Mouse (Mus musculus) thymus, postnatal 10 days (tissue): ENCODE results near the gene Tmem19.

Experiments
- DNase-seq, 2 experiments: peaks; one replicate each; pipeline ENCODE4 v3.0.0; 2021; ENCODE audit warnings: low spot score in 2 of 2

Tmem19 gene

DNA sequence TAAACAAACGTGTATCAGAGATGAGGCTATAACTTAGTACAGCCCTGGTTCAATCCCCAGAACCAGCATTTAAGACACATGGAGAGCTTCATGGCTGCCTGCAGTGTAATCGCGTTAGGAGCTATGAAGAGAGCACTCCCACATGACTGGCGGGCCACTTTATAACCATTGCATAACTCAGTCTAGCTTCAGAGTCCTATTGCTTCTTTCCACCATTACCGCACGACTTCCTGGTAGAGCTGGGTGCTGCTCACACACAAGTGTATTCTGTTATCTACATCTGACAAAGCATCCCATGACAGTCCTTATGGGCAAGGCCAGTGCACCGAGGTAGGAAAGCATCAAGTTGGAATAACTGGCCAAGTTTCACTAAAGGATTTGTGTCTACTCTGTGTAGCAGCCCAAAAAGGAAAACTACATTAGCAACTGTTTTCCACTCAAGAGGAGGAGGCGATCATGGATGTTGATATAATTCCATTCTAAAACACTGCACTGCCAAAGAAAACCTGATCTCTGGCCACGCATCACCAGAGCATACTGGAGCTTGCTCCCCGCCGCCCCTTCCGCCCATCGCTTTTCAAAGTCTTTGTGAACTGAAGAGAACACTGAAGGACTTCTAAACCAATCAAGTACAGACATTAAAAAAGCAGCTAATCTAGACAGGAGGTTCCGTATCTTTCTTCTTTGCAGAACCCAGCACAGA is 50.9 kb downstream of the Tmem19 start:
- no peak for DNase-seq

DNA sequence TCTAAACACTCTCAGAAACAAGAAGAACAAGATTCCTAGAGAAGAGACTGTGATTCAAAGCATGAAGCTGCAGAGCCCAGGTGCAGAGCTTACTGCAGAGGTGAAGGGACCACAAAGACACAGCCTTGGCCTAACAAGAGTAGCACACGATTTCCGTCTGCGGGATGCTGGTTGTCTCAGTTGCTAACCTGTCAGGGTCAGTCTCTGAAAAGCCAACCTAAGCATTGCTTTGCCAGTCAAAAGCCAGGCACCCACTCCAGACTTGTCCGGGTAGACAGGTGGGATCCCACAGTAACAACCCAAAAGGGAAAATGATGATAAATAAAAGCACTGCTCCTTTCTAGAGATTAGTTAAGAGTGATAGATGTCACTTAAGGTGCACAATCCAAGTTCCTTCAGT is 53.1 kb downstream of the Tmem19 start:
- DNase-seq = no peak

DNA sequence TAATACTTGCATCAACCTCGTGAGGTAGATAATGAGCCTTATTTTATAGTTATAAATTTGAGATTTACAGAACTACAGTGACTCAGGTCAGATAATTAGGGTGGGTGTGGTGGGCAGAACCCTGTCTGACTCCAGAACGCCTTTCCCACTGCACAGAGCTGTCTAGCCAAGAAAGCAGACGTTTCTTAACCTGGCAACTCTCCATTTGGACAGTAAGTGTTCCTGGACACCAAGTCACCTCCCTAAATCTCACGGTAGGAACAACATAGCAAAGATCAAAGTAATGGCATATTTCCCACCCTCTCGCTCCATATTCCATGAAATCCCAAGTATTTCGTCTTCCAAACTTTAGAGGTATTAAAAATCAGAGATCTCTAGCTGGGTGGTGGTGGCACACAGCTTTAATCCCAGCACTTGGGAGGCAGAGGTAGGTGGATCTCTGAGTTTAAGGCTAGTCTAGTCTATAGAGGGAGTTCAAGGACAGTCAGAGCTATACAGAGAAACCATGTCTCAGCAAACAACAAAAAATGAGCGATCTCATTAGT is 54.9 kb downstream of the Tmem19 start:
- DNase-seq = no peak

DNA sequence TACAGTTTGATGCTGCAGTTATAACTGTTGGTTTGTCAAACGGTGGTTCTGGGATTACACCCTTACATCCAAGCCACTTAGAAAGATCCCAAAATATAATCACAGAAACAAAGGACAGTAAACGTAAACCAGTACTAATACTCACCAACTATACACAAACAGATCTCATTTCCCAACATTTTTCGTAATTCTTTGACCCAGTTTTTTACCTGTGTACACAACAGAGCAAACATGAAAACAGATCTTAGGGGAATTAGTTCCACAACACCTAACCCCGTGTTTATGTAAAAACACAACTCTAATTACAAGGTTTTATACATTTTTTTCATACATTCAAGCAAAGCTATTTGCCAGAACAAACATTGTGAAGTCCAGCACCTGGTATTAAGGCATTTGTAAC is 63.6 kb downstream of the Tmem19 start:
- no peak for DNase-seq

DNA sequence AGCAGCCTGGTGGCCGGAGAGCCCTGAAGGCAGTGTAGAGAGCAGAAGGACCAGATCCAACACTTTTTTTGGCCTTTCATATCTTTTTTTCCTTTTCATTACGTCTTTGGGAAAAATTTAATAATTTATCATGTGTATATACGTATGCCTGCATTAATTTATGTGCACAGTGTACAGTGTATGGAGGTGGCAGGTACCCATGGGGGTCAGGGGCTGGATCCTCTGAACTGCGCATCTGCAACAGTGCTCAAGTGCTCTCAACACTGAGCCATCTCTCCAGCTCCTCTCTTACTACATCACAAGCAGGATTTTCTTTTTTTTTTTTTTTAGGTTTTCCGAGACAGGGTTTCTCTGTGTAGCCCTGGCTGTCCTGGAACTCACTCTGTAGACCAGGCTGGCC is 64.7 kb downstream of the Tmem19 start:
- no peak for DNase-seq

DNA sequence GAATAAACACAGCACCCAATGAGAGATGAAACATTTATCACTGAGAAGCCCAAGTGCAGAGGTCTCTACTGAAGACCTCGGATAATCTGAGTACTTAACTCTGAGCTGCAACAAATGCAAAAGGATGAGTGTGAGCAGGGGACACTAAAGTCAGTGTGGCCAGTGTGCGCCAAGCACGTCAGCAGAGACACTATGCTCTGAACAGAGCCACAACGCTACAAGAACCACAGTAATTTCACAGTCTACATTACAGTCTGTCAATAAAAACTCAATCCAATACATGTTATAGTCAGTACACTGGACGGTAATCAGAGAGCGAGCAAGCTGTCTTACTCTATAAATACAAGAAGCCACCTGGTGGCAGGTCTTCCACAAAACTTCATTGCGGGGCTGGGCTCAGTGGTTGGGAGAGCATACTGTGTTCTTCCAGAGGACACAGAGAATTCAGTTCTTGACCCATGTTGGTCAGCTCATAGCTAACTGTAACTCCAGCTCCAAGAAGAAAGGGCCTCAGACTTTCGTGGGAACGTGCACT is 65.8 kb downstream of the Tmem19 start:
- no peak for DNase-seq

DNA sequence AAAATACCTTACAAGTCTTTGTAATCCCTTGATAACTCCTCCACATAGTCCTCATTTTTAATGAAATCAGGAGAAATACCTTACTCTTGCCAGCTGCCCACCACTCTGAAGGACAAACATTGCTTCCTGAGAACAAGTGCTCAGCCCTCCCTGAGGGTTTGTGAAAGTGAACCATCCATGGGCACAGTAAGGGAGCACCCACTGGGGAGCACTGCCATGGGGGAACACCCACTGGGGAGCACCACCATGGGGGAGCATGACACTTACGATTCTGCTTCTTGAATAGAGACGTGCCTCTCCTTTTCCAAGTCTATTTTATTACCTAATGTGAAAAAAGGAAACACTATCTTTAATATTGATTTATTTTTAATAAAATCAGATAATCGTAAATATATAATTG is 67.1 kb downstream of the Tmem19 start:
- DNase-seq = no peak

DNA sequence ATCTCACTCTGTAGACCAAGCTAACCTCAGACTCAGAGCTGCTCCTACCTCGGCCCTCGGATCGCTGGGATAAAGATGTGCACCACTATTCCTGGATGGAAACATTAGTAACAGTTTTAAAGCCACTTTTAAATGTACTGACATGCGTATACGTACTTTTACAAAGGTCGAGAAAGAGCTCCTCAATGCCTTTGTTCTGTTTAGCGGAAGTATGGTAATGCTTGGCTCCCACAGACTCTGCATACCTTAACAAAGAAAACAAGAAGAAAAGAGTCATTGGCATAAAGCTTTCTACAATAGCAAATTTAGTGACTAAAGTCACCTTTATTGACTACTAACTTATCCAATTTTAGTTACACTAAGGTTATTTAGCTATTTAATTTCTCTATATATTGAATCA is 67.6 kb downstream of the Tmem19 start:
- no peak for DNase-seq

DNA sequence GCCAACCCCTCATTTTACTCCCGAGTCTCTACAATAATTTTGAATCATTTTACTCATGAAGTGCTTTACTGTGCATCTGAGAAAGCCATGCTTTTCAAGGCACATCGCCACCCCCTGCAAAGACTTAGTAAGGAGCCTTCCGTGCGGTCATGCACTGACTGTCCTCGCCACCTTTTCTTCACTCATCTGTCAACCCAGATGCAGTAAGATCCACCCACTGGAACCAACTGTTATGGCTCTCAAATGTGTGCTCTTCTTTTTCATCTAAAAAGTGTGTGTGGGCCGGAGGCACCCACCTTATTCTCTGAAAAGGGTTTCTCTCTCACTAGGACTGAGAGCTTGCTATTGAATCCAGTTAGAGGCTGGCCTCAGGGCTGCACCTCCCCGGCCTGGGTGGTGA is 68.4 kb downstream of the Tmem19 start:
- DNase-seq = no peak

DNA sequence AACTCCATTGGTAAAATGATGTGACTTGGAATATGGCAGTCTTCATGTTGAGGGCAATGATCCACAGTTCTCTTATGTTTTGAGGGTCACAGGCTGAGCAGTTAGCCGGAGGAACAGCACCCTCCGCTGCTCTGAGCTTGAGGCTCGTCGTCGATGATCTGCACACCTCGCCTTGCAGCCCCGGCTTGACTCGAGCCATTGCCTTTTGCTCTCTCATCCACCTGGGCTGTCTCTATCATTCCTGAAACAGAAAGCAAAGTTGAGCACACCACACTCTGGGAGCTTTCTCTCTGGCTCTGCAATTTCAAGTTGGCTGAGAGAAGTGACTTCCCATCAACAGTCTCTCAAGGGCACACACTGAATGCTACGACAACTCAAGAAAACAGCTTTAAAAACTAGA is 71.6 kb downstream of the Tmem19 start:
- DNase-seq = no peak
